Mouse (Mus musculus) urinary bladder, adult 18-20 months (tissue): ENCODE measurements around the gene Spg20.

ENCODE experiments used
- DNase-seq, 2 experiments: peaks; one replicate each; pipeline ENCODE4 v3.0.0; 2022; ENCODE audit warnings: low spot score in 2 of 2, mixed read lengths in 2 of 2

The Spg20 gene

GRCm38 (mm10) chr3:55098014-55098413, 13.9 kb upstream of the Spg20 start:
- no peak for DNase-seq

- DNase-seq, result no peak
These were observed 12.9 kb upstream of the Spg20 start for GRCm38 (mm10) chr3:55098990-55099389.

GRCm38 (mm10) chr3:55101092-55101491, 10.8 kb upstream of the Spg20 start:
- no peak for DNase-seq

- DNase-seq, result no peak
These were observed 6.4 kb upstream of the Spg20 start for GRCm38 (mm10) chr3:55105372-55106023.

GRCm38 (mm10) chr3:55106051-55106450, 5.9 kb upstream of the Spg20 start:
- DNase-seq, result no peak

- no peak for DNase-seq
These were observed 2.8 kb upstream of the Spg20 start for GRCm38 (mm10) chr3:55109097-55109496.

- no peak for DNase-seq
These were observed 955 bp downstream of the Spg20 start for GRCm38 (mm10) chr3:55112710-55113415.

GRCm38 (mm10) chr3:55114313-55115065, 2.6 kb downstream of the Spg20 start:
- no peak for DNase-seq

- DNase-seq, result no peak
These were observed 3.2 kb downstream of the Spg20 start for GRCm38 (mm10) chr3:55115071-55115470.

GRCm38 (mm10) chr3:55115989-55116388, 4.1 kb downstream of the Spg20 start:
- DNase-seq, result no peak

GRCm38 (mm10) chr3:55119275-55119898, 7.5 kb downstream of the Spg20 start:
- peak in 1 of 2 experiments; percentile 42 for DNase-seq

GRCm38 (mm10) chr3:55122336-55122870, 10.5 kb downstream of the Spg20 start:
- DNase-seq, result no peak

- DNase-seq, result no peak
These were observed 11.2 kb downstream of the Spg20 start for GRCm38 (mm10) chr3:55123064-55123463.

GRCm38 (mm10) chr3:55129181-55129692, 17.3 kb downstream of the Spg20 start:
- DNase-seq, result no peak

- no peak for DNase-seq
These were observed 19.8 kb downstream of the Spg20 start for GRCm38 (mm10) chr3:55131576-55132233.

- DNase-seq, result no peak
These were observed 25.1 kb downstream of the Spg20 start, which contains the start of gene Ccdc169 for GRCm38 (mm10) chr3:55137039-55137438. Ccdc169 (plus strand) TSS chr3:55137339.

- DNase-seq, result no peak
These were observed 27.9 kb downstream of the Spg20 start for GRCm38 (mm10) chr3:55139837-55140236.

GRCm38 (mm10) chr3:55141401-55141800, 29.5 kb downstream of the Spg20 start:
- DNase-seq, result no peak

- DNase-seq, result no peak
These were observed 33.0 kb downstream of the Spg20 start for GRCm38 (mm10) chr3:55144916-55145315.

GRCm38 (mm10) chr3:55146441-55146840, 34.5 kb downstream of the Spg20 start:
- DNase-seq, result no peak

GRCm38 (mm10) chr3:55147156-55147555, 35.2 kb downstream of the Spg20 start:
- no peak for DNase-seq
